Mouse (Mus musculus): ENCODE results near the gene 1700025C18Rik.

- TF ChIP-seq CTCF (IDR thresholded peaks at IDR 0.05; ENCODE audit: insufficient read depth, low read depth, low read length): no peak
- no peak for TF ChIP-seq POLR2A (IDR thresholded peaks at IDR 0.05; ENCODE audit: insufficient read depth, low read depth, low read length)
Measured at GRCm38 (mm10) chr2:165056377-165057085, 34.0 kb downstream of the 1700025C18Rik start.

All from olfactory bulb, adult 2 months (tissue).